Mouse (Mus musculus) heart, postnatal 0 days (tissue): Measurements from ENCODE around the gene Limch1. TPM values are rescaled to one million over a fixed set of nuclear protein-coding genes. Genes with fewer than 3 reads are reported as not detected.
A peak's percentile ranks its signal among the peaks of the same experiment; 100 is the strongest.

Experiments used
- ATAC-seq: fragments of 200-750 bp; cut with Nextera tagmentation; 2 replicates; pipeline ENCODE4 v1.8.0; 2017; ENCODE audit warnings: low read depth, moderate number of reproducible peaks, moderate library complexity; ENCODE audit not compliant: insufficient read depth
- DNase-seq: peaks from one replicate; pipeline ENCODE4 v3.0.0-alpha.2; 2016; ENCODE audit warnings: low spot score
- H3K27ac ChIP-seq: fragments of 300-500 bp; sonication (generic); 2 replicates; pipeline ENCODE4 v1.5.1; 2014; ENCODE audit warnings: low read depth, mild to moderate bottlenecking
- H3K27me3 ChIP-seq: fragments of 300-500 bp; sonication (generic); 2 replicates; pipeline ENCODE4 v1.6.1; 2014; ENCODE audit warnings: low read length, mixed read lengths; ENCODE audit not compliant: control insufficient read depth, insufficient read depth
- H3K36me3 ChIP-seq: fragments of 300-500 bp; sonication (generic); replicated peaks from 2 replicates; pipeline ENCODE4 v1.6.1; 2014; ENCODE audit warnings: low read length, mixed read lengths; ENCODE audit not compliant: control insufficient read depth, insufficient read depth
- H3K4me1 ChIP-seq: fragments of 300-500 bp; sonication (generic); 2 replicates; pipeline ENCODE4 v1.6.1; 2014; ENCODE audit warnings: antibody characterized with exemption; ENCODE audit not compliant: control insufficient read depth, insufficient read depth
- H3K4me2 ChIP-seq: fragments of 300-500 bp; sonication (generic); 2 replicates; pipeline ENCODE4 v1.6.1; 2014; ENCODE audit warnings: low read depth, mild to moderate bottlenecking, low read length, moderate library complexity
- H3K4me3 ChIP-seq: fragments of 300-500 bp; sonication (generic); 2 replicates; pipeline ENCODE4 v1.5.1; 2014; ENCODE audit warnings: low read depth, low read length
- H3K9ac ChIP-seq: fragments of 300-500 bp; sonication (generic); replicated peaks from 2 replicates; pipeline ENCODE4 v1.6.1; 2014; ENCODE audit warnings: low read depth, low read length, mixed read lengths
- H3K9me3 ChIP-seq: fragments of 300-500 bp; sonication (generic); replicated peaks from 2 replicates; pipeline ENCODE4 v1.6.1; 2016; ENCODE audit warnings: low read length; ENCODE audit not compliant: control insufficient read depth
- CTCF ChIP-seq: IDR thresholded peaks from 2 replicates; pipeline ENCODE4 v1.5.1; 2016; ENCODE audit warnings: antibody characterized with exemption, control low read depth, low read depth
- EP300 ChIP-seq: IDR thresholded peaks from 2 replicates; pipeline ENCODE4 v1.6.1; 2016; ENCODE audit warnings: antibody characterized with exemption, low read depth
- whole genome bisulfite sequencing: fragments of 180-500 bp; shearing (Covaris S2); extraction: QIAGEN DNeasy Blood & Tissue Kit; methylation state at CpG from one replicate; pipeline ENCODE4 v1.1.7; 2014; 5-methylcytosine and 5-hydroxymethylcytosine counted together
- polyA plus RNA-seq: library from polyadenylated mRNA; unstranded; fragments of >200 nt; fragmentation: Nextera tagmentation; extraction: Ambion mirVana; gene quantifications from 2 replicates; pipeline ENCODE4 v1.2.1, GENCODE M21; 2015
- total RNA-seq: library from RNA; depleted of rRNA; stranded (reverse); fragments of >200 nt; gene quantifications from 2 replicates; pipeline ENCODE4 v1.2.3, GENCODE M21; 2014; ENCODE audit warnings: low replicate concordance

Gene Limch1
- total and polyA plus RNA-seq, 2 experiments from 2014 or later: 21.1 to 30.0 TPM

GRCm38 (mm10) chr5:67095153-67095552 lies 349.5 kb downstream of the Limch1 start:
- Histone ChIP-seq H3K9ac (no peak overlapping the region), H3K4me2 (no peak overlapping the region), H3K9me3 (no peaks in the 10 kb centered on the region), H3K27me3 (peaks cover 98% of the 10 kb centered on the region), H3K36me3 (no peaks in the 10 kb centered on the region), H3K4me1 (no peaks in the 10 kb centered on the region), H3K4me3 (no peak overlapping the region), H3K27ac (no peak overlapping the region)
- DNase-seq: no peak
- TF ChIP-seq CTCF (no peak), EP300 (no peak)
- ATAC-seq: no peak
- 4% methylated on average over 15 of the region's 15 CpGs for WGBS

GRCm38 (mm10) chr5:67095651-67096377 lies 350.2 kb downstream of the Limch1 start:
- no peaks in the 10 kb centered on the region for H3K4me1 ChIP-seq
- H3K9ac ChIP-seq: no peak overlapping the region
- H3K4me3 ChIP-seq: peak overlapping the region; percentile 39
- no peaks in the 10 kb centered on the region for H3K9me3 ChIP-seq
- peaks cover 98% of the 10 kb centered on the region for H3K27me3 ChIP-seq
- ATAC-seq (no peak), DNase-seq (no peak)
- no peak overlapping the region for H3K27ac ChIP-seq
- H3K4me2 ChIP-seq: peak overlapping the region; percentile 50
- WGBS: 2% methylated on average over 43 of the region's 47 CpGs
- TF ChIP-seq CTCF (no peak), EP300 (no peak)
- H3K36me3 ChIP-seq: no peaks in the 10 kb centered on the region

- WGBS: 1% methylated on average over 28 of the region's 28 CpGs
- no peaks in the 10 kb centered on the region for H3K4me1 ChIP-seq
- TF ChIP-seq EP300 (no peak), CTCF (no peak)
- ATAC-seq: no peak
- H3K27me3 ChIP-seq: peaks cover 98% of the 10 kb centered on the region
- H3K4me2 ChIP-seq: peak overlapping the region; percentile 50
- H3K9ac ChIP-seq: no peak overlapping the region
- H3K9me3 ChIP-seq: no peaks in the 10 kb centered on the region
- no peak for DNase-seq
- H3K36me3 ChIP-seq: no peaks in the 10 kb centered on the region
- H3K4me3 ChIP-seq: peak overlapping the region; percentile 39
- H3K27ac ChIP-seq: no peak overlapping the region
These were observed 350.7 kb downstream of the Limch1 start for GRCm38 (mm10) chr5:67096378-67096771.

- Histone ChIP-seq H3K27me3 (peaks cover 98% of the 10 kb centered on the region), H3K9me3 (no peaks in the 10 kb centered on the region), H3K9ac (no peak overlapping the region), H3K4me2 (no peak overlapping the region), H3K36me3 (no peaks in the 10 kb centered on the region), H3K4me3 (no peak overlapping the region), H3K27ac (no peak overlapping the region), H3K4me1 (no peaks in the 10 kb centered on the region)
- no peak for TF ChIP-seq EP300
- no peak for TF ChIP-seq CTCF
- DNase-seq: peak; percentile 8
- 2% methylated on average over 41 of the region's 41 CpGs for WGBS
- ATAC-seq: no peak
These were observed 351.8 kb downstream of the Limch1 start for GRCm38 (mm10) chr5:67097106-67098050.

- 3% methylated on average over 23 of the region's 23 CpGs for WGBS
- DNase-seq: no peak
- no peak for TF ChIP-seq EP300
- TF ChIP-seq CTCF: no peak
- Histone ChIP-seq H3K4me1 (no peaks in the 10 kb centered on the region), H3K9ac (no peak overlapping the region), H3K27ac (no peak overlapping the region), H3K9me3 (no peaks in the 10 kb centered on the region), H3K36me3 (no peaks in the 10 kb centered on the region), H3K27me3 (peaks cover 98% of the 10 kb centered on the region), H3K4me2 (no peak overlapping the region), H3K4me3 (no peak overlapping the region)
- ATAC-seq: no peak
These were observed 352.6 kb downstream of the Limch1 start for GRCm38 (mm10) chr5:67098051-67098732.
